Mouse (Mus musculus) MEL (cell line): ENCODE measurements around the gene Gpr62.

Experiments used
- MYC ChIP-seq: IDR thresholded peaks from 2 replicates; pipeline ENCODE4 v1.6.1; 2011; ENCODE audit warnings: low read depth, mild to moderate bottlenecking, low read length, improper control_type of control experiment, moderate library complexity
- POLR2A ChIP-seq, 2 experiments: IDR thresholded peaks; 2 replicates each; pipeline ENCODE4 v1.6.1; 2011 to 2012; ENCODE audit warnings: low read length in 2 of 2, mild to moderate bottlenecking in 2 of 2, control low read depth in 1 of 2, improper control_type of control experiment in 1 of 2, low read depth in 1 of 2, moderate library complexity in 1 of 2; ENCODE audit not compliant: control insufficient read depth in 1 of 2, insufficient read depth in 1 of 2, poor library complexity in 1 of 2
- SMC3 ChIP-seq: IDR thresholded peaks from 2 replicates; pipeline ENCODE4 v1.6.1; 2011; ENCODE audit warnings: low read depth, low read length, improper control_type of control experiment
- TCF12 ChIP-seq: IDR thresholded peaks from 2 replicates; pipeline ENCODE4 v1.6.1; 2014; ENCODE audit warnings: low read depth, mild to moderate bottlenecking, inconsistent platforms, low read length, improper control_type of control experiment, moderate library complexity

- TF ChIP-seq MYC: no peak
- no peak for TF ChIP-seq POLR2A (IDR thresholded peaks at IDR 0.05; ENCODE audit: control insufficient read depth in 1 of 2, insufficient read depth in 1 of 2, low read depth in 1 of 2, low read length in 2 of 2, poor library complexity in 1 of 2)
- no peak for TF ChIP-seq TCF12
- TF ChIP-seq SMC3: no peak
These were observed 792 bp downstream of the Gpr62 start for GRCm38 (mm10) chr9:106464751-106465541.
